Mouse (Mus musculus) hindlimb bud, embryonic 11.5 days (tissue): ENCODE results near the gene Naa80.

Source experiments
- DNase-seq: peaks from one replicate; pipeline ENCODE4 v3.0.0-alpha.2; 2012; ENCODE audit warnings: low read depth, low spot score; ENCODE audit errors: extremely low spot score

Gene Naa80

DNA sequence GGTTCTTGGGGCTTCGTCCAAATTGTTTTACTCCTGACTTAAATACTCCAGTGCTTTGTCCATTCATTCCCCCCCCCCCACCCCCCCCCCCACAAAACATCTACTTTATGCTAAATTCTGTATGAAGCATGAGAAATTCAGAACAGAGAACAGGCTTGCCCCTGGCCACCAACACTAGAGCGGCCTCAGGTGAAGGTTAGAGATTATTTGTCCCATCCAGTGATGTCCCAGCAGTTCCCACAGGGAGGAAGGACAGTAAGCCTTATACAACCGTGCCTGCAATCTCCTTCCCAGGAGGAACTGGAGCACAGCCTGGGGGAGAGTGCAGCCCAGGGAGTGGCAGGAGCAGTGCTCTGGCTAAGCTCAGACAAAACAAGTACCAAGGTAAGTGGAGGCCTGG, at the start of gene Naa80:
Gene Naa80, plus strand, starts transcription at position 301 of the 400 bp plus-strand sequence.
- DNase-seq = no peak

GRCm38 (mm10) chr9:107533791-107534407, 44.8 kb upstream of the Naa80 start, which contains the start of gene Tmem115:
TSS of gene Tmem115 (plus strand) at chr9:107533945.
- no peak for DNase-seq

DNA sequence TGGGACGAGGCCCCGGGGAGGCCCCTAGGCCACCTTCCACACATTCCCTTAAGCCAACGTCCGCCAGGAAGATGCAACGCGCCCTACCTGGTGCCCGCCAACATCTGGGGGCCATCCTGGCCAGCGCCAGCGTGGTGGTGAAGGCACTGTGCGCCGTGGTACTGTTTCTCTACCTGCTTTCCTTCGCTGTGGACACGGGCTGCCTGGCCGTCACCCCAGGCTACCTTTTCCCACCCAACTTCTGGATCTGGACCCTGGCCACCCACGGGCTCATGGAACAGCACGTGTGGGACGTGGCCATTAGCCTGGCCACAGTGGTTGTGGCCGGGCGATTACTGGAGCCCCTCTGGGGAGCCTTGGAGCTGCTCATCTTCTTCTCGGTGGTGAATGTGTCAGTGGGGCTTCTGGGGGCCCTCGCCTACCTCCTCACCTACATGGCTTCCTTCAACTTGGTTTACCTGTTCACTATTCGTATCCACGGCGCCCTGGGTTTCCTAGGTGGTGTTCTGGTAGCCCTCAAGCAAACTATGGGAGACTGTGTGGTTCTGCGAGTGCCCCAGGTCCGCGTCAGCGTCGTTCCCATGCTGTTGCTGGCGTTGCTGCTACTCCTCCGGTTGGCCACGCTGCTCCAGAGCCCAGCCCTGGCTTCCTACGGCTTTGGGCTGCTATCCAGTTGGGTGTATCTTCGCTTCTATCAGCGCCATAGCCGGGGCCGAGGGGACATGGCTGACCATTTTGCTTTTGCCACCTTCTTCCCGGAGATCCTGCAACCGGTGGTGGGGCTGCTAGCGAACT, 44.1 kb upstream of the Naa80 start:
- no peak for DNase-seq

DNA sequence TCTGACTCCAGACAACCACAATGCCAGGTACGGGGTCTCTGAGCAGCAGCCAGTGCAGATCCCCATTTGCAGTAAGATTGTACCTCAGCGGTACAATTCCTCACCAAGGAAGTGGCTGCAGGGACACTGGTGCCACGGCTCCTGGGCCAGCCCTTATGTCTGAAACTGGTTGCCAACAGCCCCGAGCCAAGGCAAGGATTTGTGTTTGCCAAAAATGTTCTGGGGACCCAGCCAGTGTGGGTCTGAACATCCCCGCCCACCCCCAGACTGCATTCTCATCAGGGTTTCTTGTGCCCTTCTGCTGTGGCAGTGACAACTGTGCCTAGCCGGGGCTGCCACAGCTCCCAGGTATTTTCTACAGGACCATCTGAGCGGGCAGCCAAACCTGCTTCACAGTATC, 40.5 kb upstream of the Naa80 start:
- no peak for DNase-seq

DNA sequence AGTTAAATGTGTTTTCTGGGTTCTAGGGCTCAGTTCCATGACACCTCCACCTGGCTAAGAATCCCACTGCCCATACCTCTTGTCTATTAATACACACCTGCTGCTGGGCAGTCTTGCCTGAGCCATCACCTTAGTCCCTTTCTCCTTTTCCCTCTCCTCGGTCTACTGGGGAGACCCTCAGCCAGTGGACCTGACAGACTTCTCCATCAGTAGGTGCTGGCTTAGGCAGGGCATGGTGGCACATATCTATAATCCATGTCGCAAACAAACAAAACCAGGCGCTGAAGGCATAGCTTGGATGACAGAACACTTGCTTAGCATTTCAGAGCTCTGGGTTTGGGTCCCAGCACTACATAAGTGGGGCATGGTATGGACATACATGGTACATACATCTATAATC, 40.0 kb upstream of the Naa80 start:
- DNase-seq = no peak

DNA sequence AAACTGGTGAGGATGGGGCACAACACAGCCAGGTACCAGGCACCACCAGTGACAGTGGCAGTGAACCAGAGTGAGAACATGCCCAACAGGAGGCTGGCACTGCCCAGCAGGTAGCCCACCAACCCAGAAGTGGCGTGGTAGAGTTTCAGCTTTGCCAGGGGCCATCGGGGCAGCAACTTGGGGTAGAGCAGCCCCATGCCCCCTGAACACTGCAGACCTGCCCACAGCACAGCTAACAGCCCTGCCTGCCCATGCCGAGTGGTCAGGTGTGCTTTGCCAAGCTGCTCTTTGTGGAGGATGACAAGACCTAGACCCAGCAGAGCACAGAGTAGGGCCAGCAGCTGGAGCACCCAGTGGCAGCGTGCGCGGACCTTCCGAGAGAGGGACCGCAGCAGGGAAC, 38.7 kb upstream of the Naa80 start:
- DNase-seq = no peak

DNA sequence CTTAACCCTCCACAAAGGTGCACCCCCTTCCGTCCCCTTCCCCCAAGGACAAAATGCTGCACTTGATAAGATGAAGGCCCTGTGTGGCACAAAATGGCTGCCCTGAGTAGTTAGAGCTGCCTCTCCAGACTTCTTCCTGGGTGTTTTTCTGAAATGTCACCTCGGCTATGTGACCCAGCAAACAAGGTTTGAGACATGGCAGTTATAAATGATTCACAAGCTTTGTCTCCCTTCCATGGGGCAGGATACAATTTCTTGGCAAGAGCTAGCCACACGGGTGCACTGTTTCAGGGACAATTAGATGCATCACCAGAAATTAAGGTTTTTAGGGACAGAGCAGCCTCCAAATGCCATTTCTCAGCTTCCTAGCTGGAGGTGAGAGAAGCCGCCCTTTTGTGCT, 38.3 kb upstream of the Naa80 start:
- DNase-seq = no peak

- DNase-seq = no peak
Measured at GRCm38 (mm10) chr9:107541005-107541404, 37.7 kb upstream of the Naa80 start.

DNA sequence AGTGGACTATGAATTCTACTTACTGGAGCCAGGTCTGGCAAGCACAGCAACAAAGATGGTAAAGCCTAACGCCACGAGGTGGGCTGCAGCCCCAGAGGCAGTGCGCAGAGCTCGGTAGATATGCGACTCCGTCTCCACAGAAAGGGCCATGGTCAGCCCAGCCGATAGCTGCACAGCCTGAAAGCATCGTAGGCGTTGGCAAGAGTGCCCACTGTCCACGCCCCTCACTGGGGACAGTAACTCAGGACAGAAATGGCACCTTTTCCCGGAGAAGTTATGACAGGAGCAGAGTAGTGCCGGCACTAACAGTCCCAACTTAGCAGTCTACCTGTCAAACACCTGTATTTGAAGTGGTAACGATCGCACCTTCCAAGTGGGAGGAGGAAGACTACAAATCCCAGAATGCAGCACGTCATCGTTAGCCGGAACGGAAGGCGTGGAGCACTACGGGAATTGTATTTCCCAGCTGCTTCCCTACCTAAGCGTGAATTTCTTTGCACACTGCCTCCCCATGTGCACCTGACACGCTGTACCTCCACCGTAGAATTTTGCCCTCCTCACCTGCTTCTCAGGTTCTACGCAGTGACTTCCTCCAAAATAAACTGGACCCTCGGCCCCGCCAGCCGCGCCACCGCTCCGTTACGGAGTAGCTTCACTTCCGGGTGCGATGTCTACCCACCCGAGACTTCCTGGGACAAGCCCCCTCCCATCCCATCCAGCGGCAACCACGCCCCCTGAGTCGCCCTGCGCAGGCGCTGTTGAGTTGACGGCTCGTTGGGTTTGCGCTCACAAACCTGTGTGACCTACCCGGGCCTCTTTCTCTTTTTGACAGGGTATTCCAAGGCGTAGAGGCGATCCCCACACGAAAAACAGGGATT, 37.0 kb upstream of the Naa80 start, which contains the start of the genes Cyb561d2 and Nprl2:
Gene Cyb561d2, minus strand, starts transcription at position 720 of the 878 bp plus-strand sequence.
Gene Nprl2, plus strand, starts transcription at position 753 of the 878 bp plus-strand sequence.
- no peak for DNase-seq

DNA sequence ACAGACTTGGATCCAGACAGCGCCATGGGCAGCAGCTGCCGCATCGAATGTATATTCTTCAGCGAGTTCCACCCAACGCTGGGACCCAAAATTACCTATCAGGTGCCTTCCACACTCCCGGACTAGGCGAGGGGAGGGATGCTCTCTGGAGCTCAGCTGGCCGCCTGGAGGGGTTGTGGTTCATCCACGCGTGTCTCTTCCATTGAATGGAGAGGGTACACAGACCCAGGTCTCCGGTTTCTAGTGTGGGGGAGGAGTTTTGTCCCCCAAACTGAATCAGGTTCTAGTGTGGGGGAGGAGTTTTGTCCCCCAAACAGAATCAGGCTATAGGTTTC, 36.4 kb upstream of the Naa80 start:
- no peak for DNase-seq

DNA sequence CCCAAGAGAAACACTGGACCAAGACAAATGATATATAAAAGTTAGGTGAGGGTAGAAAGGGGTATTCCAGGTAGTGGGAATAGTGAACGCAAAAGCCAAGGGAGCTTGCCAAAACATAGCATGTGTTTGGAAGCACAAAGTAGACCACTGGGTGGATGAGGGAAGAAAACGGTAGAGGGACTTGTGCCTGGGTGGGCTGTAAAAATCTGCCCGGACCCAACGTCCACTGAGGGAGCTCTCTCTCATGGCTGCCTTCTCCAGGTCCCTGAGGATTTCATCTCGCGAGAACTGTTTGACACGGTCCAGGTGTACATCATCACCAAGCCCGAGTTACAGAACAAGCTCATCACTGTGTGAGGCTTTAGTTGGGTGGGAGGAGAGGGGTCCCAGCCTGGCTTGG, 36.0 kb upstream of the Naa80 start:
- DNase-seq = no peak

- DNase-seq = no peak
Measured at GRCm38 (mm10) chr9:107543299-107543698, 35.4 kb upstream of the Naa80 start.

GRCm38 (mm10) chr9:107544196-107544700, 34.4 kb upstream of the Naa80 start:
- no peak for DNase-seq

DNA sequence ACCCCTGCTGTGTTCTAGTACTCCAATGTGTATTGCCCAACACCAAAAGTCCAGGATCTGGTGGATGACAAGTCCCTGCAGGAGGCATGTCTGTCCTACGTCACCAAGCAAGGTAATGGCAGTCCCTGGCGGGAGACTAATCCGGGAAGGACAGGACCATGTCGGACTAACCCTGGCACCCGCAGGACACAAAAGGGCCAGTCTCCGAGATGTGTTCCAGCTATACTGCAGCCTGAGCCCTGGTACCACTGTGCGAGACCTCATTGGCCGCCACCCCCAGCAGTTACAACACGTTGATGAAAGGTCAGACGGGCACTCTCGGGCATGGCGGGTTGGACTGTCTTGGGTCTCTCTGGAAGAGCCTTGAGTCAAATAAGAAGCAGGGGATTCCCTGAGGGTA, 34.0 kb upstream of the Naa80 start:
- no peak for DNase-seq

- no peak for DNase-seq
Measured at GRCm38 (mm10) chr9:107545199-107545598, 33.5 kb upstream of the Naa80 start.

- no peak for DNase-seq
Measured at GRCm38 (mm10) chr9:107545602-107546001, 33.1 kb upstream of the Naa80 start.

DNA sequence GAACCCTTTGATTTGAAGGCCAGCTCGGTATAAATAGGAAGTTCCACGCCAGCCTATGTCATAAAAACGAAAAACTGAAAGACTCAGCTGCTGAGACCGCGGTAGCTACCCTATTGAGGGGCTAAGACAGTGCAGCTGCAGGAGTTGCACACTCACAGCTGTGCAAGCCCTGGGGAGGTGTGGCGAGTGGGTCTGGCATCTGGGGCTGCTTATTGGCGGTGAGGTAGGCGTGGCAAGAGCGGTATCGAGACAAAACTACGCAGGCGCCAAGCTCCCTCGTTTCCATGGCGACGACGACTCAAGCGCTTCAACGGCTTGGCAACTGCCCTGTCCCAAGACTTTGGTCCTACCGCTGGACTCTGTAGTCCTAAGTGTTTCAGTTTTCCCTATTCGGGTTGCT, 31.7 kb upstream of the Naa80 start, which contains the start of gene Zmynd10:
Gene Zmynd10, plus strand, starts transcription at position 273 of the 400 bp plus-strand sequence.
- DNase-seq = no peak

DNA sequence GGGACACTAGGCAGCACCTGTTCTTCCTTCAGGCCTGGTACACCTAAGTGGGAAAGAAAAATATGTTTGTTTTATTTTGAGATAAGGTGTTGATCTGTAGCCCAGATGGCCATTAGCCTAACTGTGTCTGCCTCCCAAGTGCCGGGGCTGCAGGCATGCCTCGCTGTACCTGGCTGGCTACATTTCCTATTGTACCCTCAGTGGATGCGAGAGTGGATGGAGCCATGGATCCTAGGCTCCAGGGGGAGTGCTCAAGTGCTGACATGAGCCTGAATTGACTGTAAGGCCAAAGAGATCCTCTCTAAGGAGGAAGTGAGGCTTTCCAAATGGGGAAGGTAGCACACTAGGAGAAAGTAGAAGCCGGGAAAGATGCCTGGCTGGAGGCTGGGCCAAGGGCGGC, 30.7 kb upstream of the Naa80 start:
- DNase-seq = no peak

- no peak for DNase-seq
Measured at GRCm38 (mm10) chr9:107548820-107549219, 29.9 kb upstream of the Naa80 start.

- no peak for DNase-seq
Measured at GRCm38 (mm10) chr9:107549297-107550074, 29.2 kb upstream of the Naa80 start.
